Mouse (Mus musculus): Measurements from ENCODE around the gene Cdt1. TPM values are rescaled to one million over a fixed set of nuclear protein-coding genes. Genes with fewer than 3 reads are reported as not detected.
A peak's percentile ranks its signal among the peaks of the same experiment; 100 is the strongest.

Cdt1 gene
- polyA plus RNA-seq, 1 experiment from 2014 or later, result 34.8 TPM

DNA sequence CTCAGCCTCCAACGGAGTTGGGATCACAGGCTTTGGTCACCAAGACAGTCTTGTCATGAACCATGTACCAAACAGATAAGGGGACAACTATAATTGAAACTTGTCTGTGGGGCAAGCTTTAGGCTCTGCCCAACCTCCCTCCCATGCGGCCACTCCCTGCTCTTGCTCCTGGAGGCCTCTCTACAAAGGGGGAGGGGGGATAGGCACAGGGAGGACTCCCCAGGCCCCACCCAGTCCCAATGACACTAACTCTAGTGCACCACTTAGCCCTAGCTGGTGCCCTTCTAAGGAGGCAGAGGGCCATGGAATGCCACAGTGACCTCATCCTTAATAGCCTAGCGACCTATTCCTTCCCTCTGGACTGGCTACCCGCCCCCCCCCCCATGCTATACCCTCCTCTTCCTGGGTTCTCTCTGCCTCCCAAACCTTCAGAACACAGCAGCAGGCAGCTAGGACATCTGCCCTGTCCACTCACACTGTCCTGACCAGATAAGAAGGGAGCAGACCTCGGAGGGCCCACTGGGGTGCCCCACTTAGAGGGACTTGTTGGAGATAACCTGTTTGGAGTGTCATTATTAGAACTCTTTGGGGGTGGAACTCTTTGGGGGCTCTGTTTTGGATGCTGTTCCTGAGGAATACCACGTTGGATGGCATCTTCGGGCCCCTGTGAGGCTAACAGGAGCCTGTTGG lies 21.6 kb upstream of the Cdt1 start:
- peaks cover 33% of the 10 kb centered on the region for H3K4me1 ChIP-seq (ENCODE audit: control insufficient read depth, insufficient read depth, low read length)
- peak; percentile 33; the same call in 1 of the 2 replicates for ATAC-seq (ENCODE audit: insufficient number of reproducible peaks, insufficient read depth, low FRiP score, low read depth)
- H3K9me3 ChIP-seq (ENCODE audit: control insufficient read depth, low read depth, low read length), result no peaks in the 10 kb centered on the region
- H3K4me2 ChIP-seq (replicated peaks; ENCODE audit: low read depth, low read length), result no peak overlapping the region
- no peak overlapping the region for H3K4me3 ChIP-seq (ENCODE audit: low read depth, low read length)
- H3K27me3 ChIP-seq (ENCODE audit: control insufficient read depth, insufficient read depth, low read length), result no peaks in the 10 kb centered on the region
- no peaks in the 10 kb centered on the region for H3K36me3 ChIP-seq (ENCODE audit: control insufficient read depth, insufficient read depth, low read length)
- WGBS, result 73% methylated on average over 7 of the region's 7 CpGs
- H3K9ac ChIP-seq (replicated peaks; ENCODE audit: low read depth, low read length), result no peak overlapping the region
- H3K27ac ChIP-seq (ENCODE audit: low read length), result no peak overlapping the region

- Histone ChIP-seq H3K9ac (replicated peaks; ENCODE audit: low read depth, low read length) (no peak overlapping the region), H3K4me2 (replicated peaks; ENCODE audit: low read depth, low read length) (peak overlapping the region; percentile 15; the same call in 1 of the 2 replicates), H3K4me1 (ENCODE audit: control insufficient read depth, insufficient read depth, low read length) (peaks cover 33% of the 10 kb centered on the region), H3K9me3 (ENCODE audit: control insufficient read depth, low read depth, low read length) (no peaks in the 10 kb centered on the region), H3K27me3 (ENCODE audit: control insufficient read depth, insufficient read depth, low read length) (no peaks in the 10 kb centered on the region), H3K36me3 (ENCODE audit: control insufficient read depth, insufficient read depth, low read length) (no peaks in the 10 kb centered on the region), H3K27ac (ENCODE audit: low read length) (peak overlapping the region; percentile 33; the same call in 1 of the 2 replicates), H3K4me3 (ENCODE audit: low read depth, low read length) (no peak overlapping the region)
- no peak for ATAC-seq (ENCODE audit: insufficient number of reproducible peaks, insufficient read depth, low FRiP score, low read depth)
- WGBS, result 52% methylated on average over 24 of the region's 24 CpGs
Measured at GRCm38 (mm10) chr8:122546811-122547453, 20.9 kb upstream of the Cdt1 start.

GRCm38 (mm10) chr8:122547815-122548214 lies 20.0 kb upstream of the Cdt1 start:
- H3K9me3 ChIP-seq (ENCODE audit: control insufficient read depth, low read depth, low read length), result no peaks in the 10 kb centered on the region
- H3K4me1 ChIP-seq (ENCODE audit: control insufficient read depth, insufficient read depth, low read length), result peaks cover 33% of the 10 kb centered on the region
- WGBS, result 30% methylated on average over 5 of the region's 5 CpGs
- no peak overlapping the region for H3K4me2 ChIP-seq (replicated peaks; ENCODE audit: low read depth, low read length)
- H3K27me3 ChIP-seq (ENCODE audit: control insufficient read depth, insufficient read depth, low read length), result no peaks in the 10 kb centered on the region
- no peak overlapping the region for H3K9ac ChIP-seq (replicated peaks; ENCODE audit: low read depth, low read length)
- H3K27ac ChIP-seq (ENCODE audit: low read length), result peak overlapping the region; percentile 33; the same call in 1 of the 2 replicates
- H3K4me3 ChIP-seq (ENCODE audit: low read depth, low read length), result no peak overlapping the region
- H3K36me3 ChIP-seq (ENCODE audit: control insufficient read depth, insufficient read depth, low read length), result no peaks in the 10 kb centered on the region
- no peak for ATAC-seq (ENCODE audit: insufficient number of reproducible peaks, insufficient read depth, low FRiP score, low read depth)

DNA sequence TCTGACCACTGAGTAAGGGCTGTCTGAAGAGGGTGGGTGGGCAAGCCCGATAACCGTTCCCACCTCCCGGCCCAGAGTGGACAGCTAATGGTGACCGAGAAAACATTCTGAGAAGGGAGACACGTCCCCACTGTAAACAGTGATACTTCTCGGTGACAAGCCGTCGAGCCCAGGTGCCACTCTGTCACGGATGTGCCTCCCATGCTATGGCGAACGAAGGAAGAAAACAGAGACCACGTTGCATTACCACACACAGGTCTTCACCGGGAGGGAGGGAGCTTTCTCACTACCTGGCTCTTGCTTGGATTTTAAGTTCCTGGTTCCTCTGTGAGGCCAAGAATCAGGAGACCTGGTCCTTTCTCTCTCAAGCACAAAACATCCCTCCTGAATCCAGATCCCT lies 19.5 kb upstream of the Cdt1 start:
- no peak overlapping the region for H3K9ac ChIP-seq (replicated peaks; ENCODE audit: low read depth, low read length)
- no peaks in the 10 kb centered on the region for H3K27me3 ChIP-seq (ENCODE audit: control insufficient read depth, insufficient read depth, low read length)
- H3K27ac ChIP-seq (ENCODE audit: low read length), result no peak overlapping the region
- H3K4me1 ChIP-seq (ENCODE audit: control insufficient read depth, insufficient read depth, low read length), result peaks cover 33% of the 10 kb centered on the region
- no peaks in the 10 kb centered on the region for H3K9me3 ChIP-seq (ENCODE audit: control insufficient read depth, low read depth, low read length)
- 0 out of 2 replicates have a peak overlapping the region, but pooled peaks have one; percentile 5 for H3K4me2 ChIP-seq (replicated peaks; ENCODE audit: low read depth, low read length)
- 55% methylated on average over 13 of the region's 13 CpGs for WGBS
- no peak for ATAC-seq (ENCODE audit: insufficient number of reproducible peaks, insufficient read depth, low FRiP score, low read depth)
- H3K4me3 ChIP-seq (ENCODE audit: low read depth, low read length), result no peak overlapping the region
- H3K36me3 ChIP-seq (ENCODE audit: control insufficient read depth, insufficient read depth, low read length), result no peaks in the 10 kb centered on the region

DNA sequence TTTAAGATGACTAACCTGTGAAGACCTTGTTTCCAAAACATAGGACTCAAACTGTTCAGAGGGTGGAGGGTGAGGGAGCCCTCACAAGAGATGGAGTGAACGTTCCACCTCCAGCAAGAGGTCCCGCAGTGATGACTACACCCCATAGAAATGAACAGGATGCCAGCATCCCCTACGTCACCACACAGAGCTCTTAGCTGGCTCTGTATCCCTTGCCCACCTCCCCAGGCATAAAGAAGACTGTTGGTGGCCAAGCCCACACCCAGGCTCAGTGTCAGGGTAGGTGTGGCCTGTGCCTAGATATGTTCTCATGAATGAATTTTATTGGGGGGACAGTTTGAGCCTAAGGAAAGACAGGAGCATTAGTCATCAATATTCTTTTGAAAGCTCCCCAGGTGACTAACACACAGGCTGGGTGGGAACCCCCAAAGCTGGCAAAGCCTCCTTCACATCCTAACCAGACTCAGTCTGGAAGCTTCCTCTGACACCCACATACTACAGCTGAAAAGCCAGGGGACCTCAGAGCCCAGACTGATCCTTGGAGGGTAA lies 18.9 kb upstream of the Cdt1 start:
- peaks cover 33% of the 10 kb centered on the region for H3K4me1 ChIP-seq (ENCODE audit: control insufficient read depth, insufficient read depth, low read length)
- WGBS, result 80% methylated on average over 3 of the region's 3 CpGs
- H3K36me3 ChIP-seq (ENCODE audit: control insufficient read depth, insufficient read depth, low read length), result no peaks in the 10 kb centered on the region
- H3K27me3 ChIP-seq (ENCODE audit: control insufficient read depth, insufficient read depth, low read length), result no peaks in the 10 kb centered on the region
- H3K9ac ChIP-seq (replicated peaks; ENCODE audit: low read depth, low read length), result peak overlapping the region; percentile 25; the same call in 1 of the 2 replicates
- ATAC-seq (ENCODE audit: insufficient number of reproducible peaks, insufficient read depth, low FRiP score, low read depth), result no peak
- H3K4me2 ChIP-seq (replicated peaks; ENCODE audit: low read depth, low read length), result peak overlapping the region; percentile 72
- 0 out of 2 replicates have a peak overlapping the region, but pooled peaks have one; percentile 70 for H3K4me3 ChIP-seq (ENCODE audit: low read depth, low read length)
- H3K9me3 ChIP-seq (ENCODE audit: control insufficient read depth, low read depth, low read length), result no peaks in the 10 kb centered on the region
- no peak overlapping the region for H3K27ac ChIP-seq (ENCODE audit: low read length)

DNA sequence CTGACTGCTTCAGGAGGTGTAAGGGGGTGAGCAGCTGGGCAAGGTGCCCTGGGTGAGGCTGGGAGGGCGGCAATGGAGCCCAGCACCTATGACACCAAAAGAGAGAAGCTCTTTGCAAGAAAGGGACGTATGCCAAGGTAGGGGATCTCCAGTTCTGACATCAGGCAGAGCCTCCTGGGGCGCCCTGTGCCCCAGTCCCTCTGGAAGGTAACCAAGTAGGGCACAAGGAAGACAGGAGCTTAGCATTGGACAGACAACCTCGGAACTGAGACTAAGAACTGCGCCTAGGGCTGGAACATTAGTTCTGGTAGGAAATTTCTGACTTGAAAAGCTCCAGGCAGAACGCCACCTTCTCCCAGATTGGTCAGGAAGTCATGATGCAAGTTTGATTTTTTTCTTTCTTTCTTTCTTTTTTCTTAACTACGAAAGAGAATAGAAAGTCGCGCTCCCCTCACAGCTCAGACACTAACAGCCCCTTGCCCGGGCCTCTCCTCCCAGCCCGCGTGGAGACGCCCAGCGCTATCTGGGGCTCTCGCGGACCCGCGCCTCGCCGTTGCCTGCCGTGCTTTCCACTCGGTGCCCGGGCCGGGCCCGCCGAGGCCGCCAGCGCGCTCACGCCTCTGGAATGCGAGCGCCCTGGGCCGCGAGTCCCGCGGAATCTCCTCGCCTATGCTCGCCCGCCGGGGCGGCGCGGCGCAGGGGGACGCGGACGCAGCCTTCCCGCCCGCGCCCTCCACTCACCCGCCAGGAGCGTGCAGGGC lies 17.4 kb upstream of the Cdt1 start:
- peaks cover 33% of the 10 kb centered on the region for H3K4me1 ChIP-seq (ENCODE audit: control insufficient read depth, insufficient read depth, low read length)
- H3K36me3 ChIP-seq (ENCODE audit: control insufficient read depth, insufficient read depth, low read length), result no peaks in the 10 kb centered on the region
- peak overlapping the region; percentile 93 for H3K9ac ChIP-seq (replicated peaks; ENCODE audit: low read depth, low read length)
- peak overlapping the region; percentile 90 for H3K27ac ChIP-seq (ENCODE audit: low read length)
- H3K27me3 ChIP-seq (ENCODE audit: control insufficient read depth, insufficient read depth, low read length), result no peaks in the 10 kb centered on the region
- H3K4me3 ChIP-seq (ENCODE audit: low read depth, low read length), result peak overlapping the region; percentile 70
- whole genome bisulfite sequencing, result 3% methylated on average over 52 of the region's 52 CpGs
- peak overlapping the region; percentile 72 for H3K4me2 ChIP-seq (replicated peaks; ENCODE audit: low read depth, low read length)
- ATAC-seq (ENCODE audit: insufficient number of reproducible peaks, insufficient read depth, low FRiP score, low read depth), result peak; percentile 42
- no peaks in the 10 kb centered on the region for H3K9me3 ChIP-seq (ENCODE audit: control insufficient read depth, low read depth, low read length)

DNA sequence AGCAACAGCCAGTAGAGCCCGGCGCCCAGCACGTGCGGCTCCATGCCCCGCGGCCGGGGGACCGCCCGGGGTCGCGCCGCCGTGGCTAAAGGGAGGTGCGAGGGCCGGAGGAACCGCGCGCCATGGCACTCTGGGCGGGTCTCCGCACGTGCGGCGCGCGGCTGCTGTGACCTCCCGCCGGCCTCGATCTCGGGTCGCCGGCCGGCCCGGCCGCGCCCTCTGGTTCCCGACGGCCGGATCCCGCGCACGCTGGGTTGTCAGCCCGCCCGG lies 16.9 kb upstream of the Cdt1 start:
- H3K4me3 ChIP-seq (ENCODE audit: low read depth, low read length), result peak overlapping the region; percentile 70
- no peaks in the 10 kb centered on the region for H3K36me3 ChIP-seq (ENCODE audit: control insufficient read depth, insufficient read depth, low read length)
- H3K27ac ChIP-seq (ENCODE audit: low read length), result peak overlapping the region; percentile 90
- peak overlapping the region; percentile 72 for H3K4me2 ChIP-seq (replicated peaks; ENCODE audit: low read depth, low read length)
- peak overlapping the region; percentile 93 for H3K9ac ChIP-seq (replicated peaks; ENCODE audit: low read depth, low read length)
- ATAC-seq (ENCODE audit: insufficient number of reproducible peaks, insufficient read depth, low FRiP score, low read depth), result no peak; the same call in 1 of the 2 replicates
- H3K4me1 ChIP-seq (ENCODE audit: control insufficient read depth, insufficient read depth, low read length), result peaks cover 33% of the 10 kb centered on the region
- WGBS, result under 1% methylated on average over 43 of the region's 43 CpGs
- no peaks in the 10 kb centered on the region for H3K27me3 ChIP-seq (ENCODE audit: control insufficient read depth, insufficient read depth, low read length)
- no peaks in the 10 kb centered on the region for H3K9me3 ChIP-seq (ENCODE audit: control insufficient read depth, low read depth, low read length)

GRCm38 (mm10) chr8:122551265-122552051 lies 16.4 kb upstream of the Cdt1 start, which contains the start of gene Piezo1:
TSS of gene Piezo1 (minus strand) at chr8:122551329.
- WGBS, result 10% methylated on average over 51 of the region's 56 CpGs
- Histone ChIP-seq H3K27ac (ENCODE audit: low read length) (peak within 1 kb of the TSS; percentile 90), H3K4me1 (ENCODE audit: control insufficient read depth, insufficient read depth, low read length) (peaks cover 37% of the 10 kb centered on the region)

More at GRCm38 (mm10) chr8:122551265-122552051, 16.4 kb upstream of the Cdt1 start, which contains the start of gene Piezo1:
- Histone ChIP-seq H3K27me3 (ENCODE audit: control insufficient read depth, insufficient read depth, low read length) (no peaks in the 10 kb centered on the region), H3K4me3 (ENCODE audit: low read depth, low read length) (peak within 1 kb of the TSS; percentile 70), H3K9me3 (ENCODE audit: control insufficient read depth, low read depth, low read length) (no peaks in the 10 kb centered on the region), H3K36me3 (ENCODE audit: control insufficient read depth, insufficient read depth, low read length) (no peaks in the 10 kb centered on the region), H3K9ac (replicated peaks; ENCODE audit: low read depth, low read length) (peak within 1 kb of the TSS; percentile 93), H3K4me2 (replicated peaks; ENCODE audit: low read depth, low read length) (peak within 1 kb of the TSS; percentile 72)
- ATAC-seq (ENCODE audit: insufficient number of reproducible peaks, insufficient read depth, low FRiP score, low read depth), result peak; percentile 82

All from stomach, embryonic 14.5 days (tissue).